Mouse (Mus musculus) lung, adult 2 months (tissue): ENCODE measurements around the gene Cldn10.

Source experiments
- CTCF ChIP-seq: fragments of 200-500 bp; IDR thresholded peaks from 2 replicates; pipeline ENCODE4 v1.5.1; 2011; ENCODE audit warnings: mild to moderate bottlenecking, low read length, control low read depth; ENCODE audit not compliant: insufficient read depth
- POLR2A ChIP-seq: fragments of 200-500 bp; IDR thresholded peaks from 2 replicates; pipeline ENCODE4 v1.6.1; 2011; ENCODE audit warnings: low read depth, mild to moderate bottlenecking, control low read depth, low read length, borderline replicate concordance; ENCODE audit errors: extremely low read depth

- TF ChIP-seq CTCF, result no peak
- no peak for TF ChIP-seq POLR2A
These were observed 7.2 kb downstream of the Cldn10 start for GRCm38 (mm10) chr14:118794893-118795292.
